In genomic region chr7:124050421-124050820, GRCm38 (mm10) we compare ENCODE assay signal across 32 mouse cellular contexts.
"Had no signal": no experiment of that assay in that cellular context is flagged by ENCODE, and none has a peak within 500 bp of the region (broad histone marks: within the 10 kb centered on the region; RNA-seq: fewer than 3 reads in every experiment).

No protein-coding gene starts in this region.

- ATAC-seq: hindbrain, embryonic 16.5 days; inflammation-experienced regulatory T-cells, adult 6 months had no signal

- H3K27me3 ChIP-seq: heart, embryonic 12.5 days; heart, embryonic 13.5 days; heart, embryonic 15.5 days; hindbrain, embryonic 12.5 days; hindbrain, embryonic 13.5 days; hindbrain, embryonic 15.5 days; kidney, embryonic 15.5 days had no signal

- H3K4me3 ChIP-seq: heart, adult 2 months; heart, embryonic 12.5 days; heart, embryonic 13.5 days; heart, embryonic 15.5 days; hindbrain, embryonic 10.5 days; hindbrain, embryonic 12.5 days; hindbrain, embryonic 13.5 days; hindbrain, embryonic 15.5 days; kidney, embryonic 15.5 days; layer of hippocampus, adult 2 months; left cerebral cortex, adult 2 months had no signal

- H3K4me2 ChIP-seq: heart, embryonic 11.5 days; heart, embryonic 12.5 days; heart, embryonic 13.5 days; heart, embryonic 15.5 days; hindbrain, embryonic 12.5 days; hindbrain, embryonic 13.5 days; hindbrain, embryonic 14.5 days; hindbrain, embryonic 15.5 days; kidney, embryonic 15.5 days had no signal

- H3K27ac ChIP-seq: heart, adult 2 months; heart, embryonic 13.5 days; heart, embryonic 15.5 days; hindbrain, embryonic 10.5 days; hindbrain, embryonic 12.5 days; hindbrain, embryonic 13.5 days; hindbrain, embryonic 14.5 days; hindbrain, embryonic 15.5 days; kidney, embryonic 15.5 days; kidney, postnatal 0 days; layer of hippocampus, adult 2 months; left cerebral cortex, adult 2 months had no signal

- H3K9ac ChIP-seq: heart, embryonic 12.5 days; heart, embryonic 13.5 days; heart, embryonic 15.5 days; hindbrain, embryonic 12.5 days; hindbrain, embryonic 13.5 days; hindbrain, embryonic 14.5 days; hindbrain, embryonic 15.5 days; kidney, embryonic 15.5 days had no signal

- H3K36me3 ChIP-seq: heart, embryonic 12.5 days; heart, embryonic 13.5 days; heart, embryonic 15.5 days; hindbrain, embryonic 10.5 days; hindbrain, embryonic 12.5 days; hindbrain, embryonic 13.5 days; hindbrain, embryonic 15.5 days; kidney, embryonic 15.5 days had no signal

- H3K9me3 ChIP-seq: heart, embryonic 13.5 days; heart, embryonic 15.5 days; hindbrain, embryonic 10.5 days; hindbrain, embryonic 12.5 days; hindbrain, embryonic 13.5 days; hindbrain, embryonic 15.5 days; kidney, embryonic 15.5 days had no signal

- H3K4me1 ChIP-seq: heart, embryonic 12.5 days; heart, embryonic 13.5 days; heart, embryonic 15.5 days; hindbrain, embryonic 10.5 days; hindbrain, embryonic 12.5 days; hindbrain, embryonic 13.5 days; hindbrain, embryonic 15.5 days; kidney, embryonic 15.5 days had no signal

- DNase-seq: heart, adult 2 months; heart, postnatal 10 days; heart, postnatal 14 days; heart, postnatal 36 days; heart, postnatal 4 days; kidney, adult 11 months; kidney, adult 18-20 months; kidney, adult 2 months; kidney, adult 8-10 months; kidney, adult 9 months; kidney, postnatal 10 days; kidney, postnatal 14 days; kidney, postnatal 25 days; kidney, postnatal 36 days; kidney, postnatal 4 days; layer of hippocampus, adult 9-11 months; layer of hippocampus, postnatal 36 days had no signal
